Mouse (Mus musculus) kidney, embryonic 15.5 days (tissue): ENCODE results near the gene Rbbp9. TPM values are rescaled to one million over a fixed set of nuclear protein-coding genes. Genes with fewer than 3 reads are reported as not detected.

Experiments
- polyA plus RNA-seq: library from polyadenylated mRNA; unstranded; fragments of >200 nt; fragmentation: Nextera tagmentation; extraction: Ambion mirVana; gene quantifications from 2 replicates; pipeline ENCODE4 v1.2.1, GENCODE M21; 2015

The Rbbp9 gene
- polyA plus RNA-seq, 1 experiment from 2014 or later = 78.2 TPM

Other genes starting within 250 kb of the Rbbp9 start
- gene Ovol2, start 218.7 kb downstream of the Rbbp9 start, polyA plus RNA-seq = 1.0 and 1.5 TPM in 2 replicates
- gene Kat14, start 181.9 kb downstream of the Rbbp9 start, polyA plus RNA-seq = 48.5 and 50.3 TPM in 2 replicates
- 3.1 and 4.5 TPM in 2 replicates for gene Pet117, start 181.9 kb downstream of the Rbbp9 start, polyA plus RNA-seq
- gene Dzank1, start 23.5 kb downstream of the Rbbp9 start, polyA plus RNA-seq = 0.91 and 1.2 TPM in 2 replicates
- 26.1 and 30.0 TPM in 2 replicates for gene Polr3f, start 23.2 kb downstream of the Rbbp9 start, polyA plus RNA-seq
- 105 and 108 TPM in 2 replicates for gene Sec23b, start 5.4 kb upstream of the Rbbp9 start, polyA plus RNA-seq
- 39.4 and 42.4 TPM in 2 replicates for gene Smim26, start 43.2 kb upstream of the Rbbp9 start, polyA plus RNA-seq
- gene Dtd1, start 49.0 kb upstream of the Rbbp9 start, polyA plus RNA-seq = 47.3 and 48.1 TPM in 2 replicates